Mouse (Mus musculus): ENCODE measurements around the gene Atg7. TPM values are rescaled to one million over a fixed set of nuclear protein-coding genes. Genes with fewer than 3 reads are reported as not detected.

Gene Atg7
- total RNA-seq, 4 experiments from 2014 or later, result 34.1 to 42.9 (median 39.6) TPM

GRCm38 (mm10) chr6:114787606-114788005 lies 144.7 kb downstream of the Atg7 start:
- no peak for DNase-seq

- DNase-seq, result no peak
Observed at GRCm38 (mm10) chr6:114788663-114789062, 145.8 kb downstream of the Atg7 start.

GRCm38 (mm10) chr6:114790084-114790483 lies 147.2 kb downstream of the Atg7 start:
- DNase-seq, result no peak

- no peak for DNase-seq
Observed at GRCm38 (mm10) chr6:114790902-114791301, 148.0 kb downstream of the Atg7 start.

- no peak for DNase-seq
Observed at GRCm38 (mm10) chr6:114791846-114792245, 148.9 kb downstream of the Atg7 start.

- no peak for DNase-seq
Observed at GRCm38 (mm10) chr6:114794706-114795105, 151.8 kb downstream of the Atg7 start.

GRCm38 (mm10) chr6:114795706-114796325 lies 152.9 kb downstream of the Atg7 start:
- DNase-seq, result no peak

- DNase-seq, result no peak
Observed at GRCm38 (mm10) chr6:114797901-114798300, 155.0 kb downstream of the Atg7 start.

- DNase-seq, result no peak
Observed at GRCm38 (mm10) chr6:114798715-114799114, 155.8 kb downstream of the Atg7 start.

GRCm38 (mm10) chr6:114800291-114800965 lies 157.5 kb downstream of the Atg7 start:
- DNase-seq, result no peak

GRCm38 (mm10) chr6:114803915-114804535 lies 161.1 kb downstream of the Atg7 start:
- no peak for DNase-seq

- DNase-seq, result no peak
Observed at GRCm38 (mm10) chr6:114804866-114805265, 162.0 kb downstream of the Atg7 start.

- no peak for DNase-seq
Observed at GRCm38 (mm10) chr6:114805927-114806326, 163.0 kb downstream of the Atg7 start.

- no peak for DNase-seq
Observed at GRCm38 (mm10) chr6:114807474-114807873, 164.6 kb downstream of the Atg7 start.

- no peak for DNase-seq
Observed at GRCm38 (mm10) chr6:114808654-114809430, 165.9 kb downstream of the Atg7 start.

GRCm38 (mm10) chr6:114809431-114809811 lies 166.5 kb downstream of the Atg7 start:
- DNase-seq, result no peak

- DNase-seq, result peak; percentile 49
Observed at GRCm38 (mm10) chr6:114812322-114812721, 169.4 kb downstream of the Atg7 start.

- no peak for DNase-seq
Observed at GRCm38 (mm10) chr6:114812779-114813178, 169.9 kb downstream of the Atg7 start.

GRCm38 (mm10) chr6:114814199-114814881 lies 171.4 kb downstream of the Atg7 start:
- DNase-seq, result no peak

GRCm38 (mm10) chr6:114814882-114815650 lies 172.2 kb downstream of the Atg7 start:
- DNase-seq, result no peak

- no peak for DNase-seq
Observed at GRCm38 (mm10) chr6:114817948-114818347, 175.1 kb downstream of the Atg7 start.

- no peak for DNase-seq
Observed at GRCm38 (mm10) chr6:114818471-114818870, 175.6 kb downstream of the Atg7 start.
